Mouse (Mus musculus) layer of hippocampus, adult 8-10 months (tissue): ENCODE results near the gene Gmeb1. TPM values are rescaled to one million over a fixed set of nuclear protein-coding genes. Genes with fewer than 3 reads are reported as not detected.
"Not testable (repeated sequence)": the region's sequence is repeated elsewhere in the genome, so short reads cannot be mapped to it uniquely, and the experiment has no call there.

ENCODE experiments used
- DNase-seq, 2 experiments: peaks; one replicate each; pipeline ENCODE4 v3.0.0; 2022; ENCODE audit warnings: low spot score in 2 of 2
- total RNA-seq, 4 experiments: library from RNA; stranded (reverse); gene quantifications; 2 replicates each; pipeline ENCODE4 v1.2.4; 2022

Gmeb1 gene
- total RNA-seq: 10 to 100 TPM; 23.9 to 25.1 (median 24.5) TPM

GRCm38 (mm10) chr4:132261514-132262357, at the start of gene Gmeb1:
TSS of gene Gmeb1 (minus strand) at chr4:132261602.
- peak; percentile 48 to 67 for DNase-seq

- peak in 1 of 2 experiments; percentile 39 for DNase-seq
Measured at GRCm38 (mm10) chr4:132309849-132310472, 48.6 kb upstream of the Gmeb1 start.

GRCm38 (mm10) chr4:132309140-132309848, 47.9 kb upstream of the Gmeb1 start:
- peak in 1 of 2 experiments; percentile 27 for DNase-seq

- peak; percentile 92 to 94 for DNase-seq
Measured at GRCm38 (mm10) chr4:132308437-132309139, 47.2 kb upstream of the Gmeb1 start.

- DNase-seq: no peak
Measured at GRCm38 (mm10) chr4:132306004-132306403, 44.6 kb upstream of the Gmeb1 start.

GRCm38 (mm10) chr4:132305276-132305675, 43.9 kb upstream of the Gmeb1 start:
- no peak for DNase-seq

GRCm38 (mm10) chr4:132303484-132303883, 42.1 kb upstream of the Gmeb1 start:
- not testable (repeated sequence) for DNase-seq

GRCm38 (mm10) chr4:132302939-132303479, 41.6 kb upstream of the Gmeb1 start, which contains the start of gene Rab42:
TSS of gene Rab42 (minus strand) at chr4:132303385.
- peak in 1 of 2 experiments; percentile 52 for DNase-seq

GRCm38 (mm10) chr4:132301965-132302938, 40.9 kb upstream of the Gmeb1 start:
- DNase-seq: no peak

GRCm38 (mm10) chr4:132301486-132301885, 40.1 kb upstream of the Gmeb1 start:
- DNase-seq: no peak

- DNase-seq: no peak
Measured at GRCm38 (mm10) chr4:132299849-132300248, 38.4 kb upstream of the Gmeb1 start.

- DNase-seq: no peak
Measured at GRCm38 (mm10) chr4:132295696-132296390, 34.4 kb upstream of the Gmeb1 start.

- no peak for DNase-seq
Measured at GRCm38 (mm10) chr4:132293682-132294240, 32.4 kb upstream of the Gmeb1 start.

- DNase-seq: peak in 1 of 2 experiments; percentile 43
Measured at GRCm38 (mm10) chr4:132292988-132293387, 31.6 kb upstream of the Gmeb1 start.

GRCm38 (mm10) chr4:132291624-132292335, 30.4 kb upstream of the Gmeb1 start:
- no peak for DNase-seq

GRCm38 (mm10) chr4:132291056-132291455, 29.7 kb upstream of the Gmeb1 start:
- DNase-seq: no peak

GRCm38 (mm10) chr4:132288840-132289239, 27.4 kb upstream of the Gmeb1 start:
- not testable (repeated sequence) for DNase-seq

- DNase-seq: no peak
Measured at GRCm38 (mm10) chr4:132275949-132276348, 14.5 kb upstream of the Gmeb1 start.
